Mouse (Mus musculus): ENCODE measurements around the gene Lnpk. TPM values are rescaled to one million over a fixed set of nuclear protein-coding genes. Genes with fewer than 3 reads are reported as not detected.

Lnpk gene
- total RNA-seq (2014; fragmentation: Nextera tagmentation) (49.3 and 96.8 TPM in 2 replicates), total RNA-seq (2017) (44.5 and 49.1 TPM in 2 replicates), polyA plus RNA-seq (2012) (8.5 and 15.2 TPM in 2 replicates)

- H3K9me3 ChIP-seq (replicated peaks) = no peaks in the 10 kb centered on the region
- DNase-seq (ENCODE audit: low spot score) = peak; percentile 90
These were observed at the start of gene Lnpk for GRCm38 (mm10) chr2:74578843-74579489. Gene Lnpk, minus strand, starts transcription at chr2:74579435.

GRCm38 (mm10) chr2:74620368-74620767 lies 41.1 kb upstream of the Lnpk start:
- peaks cover 5% of the 10 kb centered on the region for H3K27me3 ChIP-seq (ENCODE audit: insufficient read depth, low read length)
- H3K9me3 ChIP-seq (replicated peaks) = no peaks in the 10 kb centered on the region
- H3K4me1 ChIP-seq (ENCODE audit: insufficient read depth, low read depth, low read length) = no peaks in the 10 kb centered on the region
- ATAC-seq (ENCODE audit: extremely low read depth, insufficient number of reproducible peaks, low FRiP score, poor library complexity, severe bottlenecking) (no peak), DNase-seq (ENCODE audit: low spot score) (no peak)
- H3K4me3 ChIP-seq (ENCODE audit: low read depth, low read length) = no peak overlapping the region
- TF ChIP-seq GATA2 (IDR thresholded peaks at IDR 0.05; ENCODE audit: borderline replicate concordance, low read depth, low read length) = no peak
- no peak for TF ChIP-seq POLR2AphosphoS5 (IDR thresholded peaks at IDR 0.05; ENCODE audit: insufficient replicate concordance, low read depth, low read length)
- TF ChIP-seq TAL1 (conservative IDR thresholded peaks at IDR 0.05; ENCODE audit: low read depth, low read length) = no peak
- TF ChIP-seq CTCF (IDR thresholded peaks at IDR 0.05; ENCODE audit: low read depth, low read length) = no peak
- no peak for TF ChIP-seq GATA1 (IDR thresholded peaks at IDR 0.05; ENCODE audit: borderline replicate concordance, low read length)
- H3K36me3 ChIP-seq (replicated peaks) = no peaks in the 10 kb centered on the region

More at GRCm38 (mm10) chr2:74578843-74579489, at the start of gene Lnpk:
- Histone ChIP-seq H3K4me1 (ENCODE audit: insufficient read depth, low read depth, low read length) (peaks cover 14% of the 10 kb centered on the region), H3K4me3 (ENCODE audit: low read depth, low read length) (peak within 1 kb of the TSS; percentile 98), H3K36me3 (replicated peaks) (peaks cover 3% of the 10 kb centered on the region), H3K27me3 (ENCODE audit: insufficient read depth, low read length) (no peaks in the 10 kb centered on the region)
- TF ChIP-seq GATA2 (IDR thresholded peaks at IDR 0.05; ENCODE audit: borderline replicate concordance, low read depth, low read length) (no peak), CTCF (IDR thresholded peaks at IDR 0.05; ENCODE audit: low read depth, low read length) (no peak), TAL1 (conservative IDR thresholded peaks at IDR 0.05; ENCODE audit: low read depth, low read length) (no peak), GATA1 (IDR thresholded peaks at IDR 0.05; ENCODE audit: borderline replicate concordance, low read length) (no peak), POLR2AphosphoS5 (IDR thresholded peaks at IDR 0.05; ENCODE audit: insufficient replicate concordance, low read depth, low read length) (no peak)
- peak; percentile 84 for ATAC-seq (ENCODE audit: extremely low read depth, insufficient number of reproducible peaks, low FRiP score, poor library complexity, severe bottlenecking)

GRCm38 (mm10) chr2:74619676-74620246 lies 40.5 kb upstream of the Lnpk start:
- Histone ChIP-seq H3K4me1 (ENCODE audit: insufficient read depth, low read depth, low read length) (no peaks in the 10 kb centered on the region), H3K9me3 (replicated peaks) (no peaks in the 10 kb centered on the region), H3K27me3 (ENCODE audit: insufficient read depth, low read length) (peaks cover 5% of the 10 kb centered on the region), H3K36me3 (replicated peaks) (no peaks in the 10 kb centered on the region), H3K4me3 (ENCODE audit: low read depth, low read length) (no peak overlapping the region)
- DNase-seq (ENCODE audit: low spot score) (no peak), ATAC-seq (ENCODE audit: extremely low read depth, insufficient number of reproducible peaks, low FRiP score, poor library complexity, severe bottlenecking) (no peak)
- no peak for TF ChIP-seq CTCF (IDR thresholded peaks at IDR 0.05; ENCODE audit: low read depth, low read length)

- H3K4me1 ChIP-seq (ENCODE audit: insufficient read depth, low read depth, low read length) = no peaks in the 10 kb centered on the region
- H3K27me3 ChIP-seq (ENCODE audit: insufficient read depth, low read length) = peaks cover 11% of the 10 kb centered on the region
- TF ChIP-seq GATA2 (IDR thresholded peaks at IDR 0.05; ENCODE audit: borderline replicate concordance, low read depth, low read length) (no peak), CTCF (IDR thresholded peaks at IDR 0.05; ENCODE audit: low read depth, low read length) (no peak), GATA1 (IDR thresholded peaks at IDR 0.05; ENCODE audit: borderline replicate concordance, low read length) (no peak), TAL1 (conservative IDR thresholded peaks at IDR 0.05; ENCODE audit: low read depth, low read length) (no peak), POLR2AphosphoS5 (IDR thresholded peaks at IDR 0.05; ENCODE audit: insufficient replicate concordance, low read depth, low read length) (no peak)
- no peak for DNase-seq (ENCODE audit: low spot score)
- no peak for ATAC-seq (ENCODE audit: extremely low read depth, insufficient number of reproducible peaks, low FRiP score, poor library complexity, severe bottlenecking)
- H3K4me3 ChIP-seq (ENCODE audit: low read depth, low read length) = no peak overlapping the region
- H3K9me3 ChIP-seq (replicated peaks) = no peaks in the 10 kb centered on the region
- no peaks in the 10 kb centered on the region for H3K36me3 ChIP-seq (replicated peaks)
These were observed 38.5 kb upstream of the Lnpk start for GRCm38 (mm10) chr2:74617706-74618105.

GRCm38 (mm10) chr2:74611406-74611805 lies 32.2 kb upstream of the Lnpk start:
- no peaks in the 10 kb centered on the region; the same call in 1 of the 2 replicates for H3K9me3 ChIP-seq (replicated peaks)
- H3K36me3 ChIP-seq (replicated peaks) = no peaks in the 10 kb centered on the region
- ATAC-seq (ENCODE audit: extremely low read depth, insufficient number of reproducible peaks, low FRiP score, poor library complexity, severe bottlenecking) (no peak), DNase-seq (ENCODE audit: low spot score) (no peak)
- TF ChIP-seq TAL1 (conservative IDR thresholded peaks at IDR 0.05; ENCODE audit: low read depth, low read length) (no peak), GATA1 (IDR thresholded peaks at IDR 0.05; ENCODE audit: borderline replicate concordance, low read length) (no peak), CTCF (IDR thresholded peaks at IDR 0.05; ENCODE audit: low read depth, low read length) (no peak), GATA2 (IDR thresholded peaks at IDR 0.05; ENCODE audit: borderline replicate concordance, low read depth, low read length) (no peak), POLR2AphosphoS5 (IDR thresholded peaks at IDR 0.05; ENCODE audit: insufficient replicate concordance, low read depth, low read length) (no peak)
- no peaks in the 10 kb centered on the region for H3K4me1 ChIP-seq (ENCODE audit: insufficient read depth, low read depth, low read length)
- no peak overlapping the region for H3K4me3 ChIP-seq (ENCODE audit: low read depth, low read length)
- peaks cover 5% of the 10 kb centered on the region; the same call in 1 of the 2 replicates for H3K27me3 ChIP-seq (ENCODE audit: insufficient read depth, low read length)

- Histone ChIP-seq H3K36me3 (replicated peaks) (no peaks in the 10 kb centered on the region), H3K9me3 (replicated peaks) (no peaks in the 10 kb centered on the region; the same call in 1 of the 2 replicates), H3K4me1 (ENCODE audit: insufficient read depth, low read depth, low read length) (no peaks in the 10 kb centered on the region), H3K27me3 (ENCODE audit: insufficient read depth, low read length) (peaks cover 5% of the 10 kb centered on the region; the same call in 1 of the 2 replicates), H3K4me3 (ENCODE audit: low read depth, low read length) (no peak overlapping the region)
- no peak for DNase-seq (ENCODE audit: low spot score)
- no peak for ATAC-seq (ENCODE audit: extremely low read depth, insufficient number of reproducible peaks, low FRiP score, poor library complexity, severe bottlenecking)
- TF ChIP-seq CTCF (IDR thresholded peaks at IDR 0.05; ENCODE audit: low read depth, low read length) (no peak), TAL1 (conservative IDR thresholded peaks at IDR 0.05; ENCODE audit: low read depth, low read length) (no peak)
These were observed 30.1 kb upstream of the Lnpk start for GRCm38 (mm10) chr2:74609350-74609749.

Data from G1E (cell line).